Mouse (Mus musculus): ENCODE measurements around the gene Pip5k1b. TPM values are rescaled to one million over a fixed set of nuclear protein-coding genes. Genes with fewer than 3 reads are reported as not detected.

Gene Pip5k1b
- total RNA-seq, 2 experiments from 2014 or later, result 23.4 to 24.9 TPM

GRCm38 (mm10) chr19:24279706-24280600 is 275.7 kb downstream of the Pip5k1b start:
- peak; percentile 84 to 89 for DNase-seq
- intact Hi-C loops (cut with DNase I), result loop anchor here (5.0 to 10.0 kb wide), 2 partner anchors 315 to 593 kb away; partner anchors contain the start of gene Ptar1

- intact Hi-C loops (cut with DNase I), result loop anchor here (10.0 kb wide), 1 partner anchor 314 kb away; no protein-coding TSS in a partner anchor
- no peak for DNase-seq
These were observed 276.8 kb downstream of the Pip5k1b start for GRCm38 (mm10) chr19:24278859-24279258.

- no peak for DNase-seq
- intact Hi-C loops (cut with DNase I), result loop anchor here (10.0 kb wide), 1 partner anchor 309 kb away; no protein-coding TSS in a partner anchor
These were observed 281.4 kb downstream of the Pip5k1b start for GRCm38 (mm10) chr19:24274281-24274680.

GRCm38 (mm10) chr19:24271746-24272426 is 283.8 kb downstream of the Pip5k1b start:
- intact Hi-C loops (cut with DNase I), result loop anchor here (2.0 to 10.0 kb wide), 2 partner anchors 307 to 411 kb away; no protein-coding TSS in a partner anchor
- peak; percentile 88 to 90 for DNase-seq

- peak in 1 of 2 experiments; percentile 39 for DNase-seq
- intact Hi-C loops (cut with DNase I), result loop anchor here (10.0 kb wide), 1 partner anchor 307 kb away; no protein-coding TSS in a partner anchor
These were observed 284.3 kb downstream of the Pip5k1b start for GRCm38 (mm10) chr19:24271326-24271725.

GRCm38 (mm10) chr19:24268531-24268930 is 287.1 kb downstream of the Pip5k1b start:
- intact Hi-C loops (cut with DNase I), result loop anchor here (5.0 kb wide), 1 partner anchor 251 kb away; no protein-coding TSS in a partner anchor
- no peak for DNase-seq

- intact Hi-C loops (cut with DNase I), result loop anchor here (5.0 kb wide), 1 partner anchor 249 kb away; no protein-coding TSS in a partner anchor
- DNase-seq, result no peak
These were observed 289.4 kb downstream of the Pip5k1b start for GRCm38 (mm10) chr19:24266046-24266830.

GRCm38 (mm10) chr19:24264991-24265390 is 290.7 kb downstream of the Pip5k1b start:
- peak; percentile 82 to 90 for DNase-seq
- intact Hi-C loops (cut with DNase I), result loop anchor here (1.0 to 5.0 kb wide), 4 partner anchors 40 to 248 kb away; partner anchors contain the start of gene Tjp2

GRCm38 (mm10) chr19:24262736-24263135 is 292.9 kb downstream of the Pip5k1b start:
- intact Hi-C loops (cut with DNase I), result no loop called here
- no peak for DNase-seq

GRCm38 (mm10) chr19:24259390-24260351 is 296.0 kb downstream of the Pip5k1b start:
- DNase-seq, result no peak
- intact Hi-C loops (cut with DNase I), result no loop called here

GRCm38 (mm10) chr19:24258368-24258767 is 297.3 kb downstream of the Pip5k1b start:
- intact Hi-C loops (cut with DNase I), result no loop called here
- peak in 1 of 2 experiments; percentile 26 for DNase-seq

GRCm38 (mm10) chr19:24257962-24258361 is 297.7 kb downstream of the Pip5k1b start:
- intact Hi-C loops (cut with DNase I), result no loop called here
- no peak for DNase-seq

GRCm38 (mm10) chr19:24253657-24254260 is 301.9 kb downstream of the Pip5k1b start:
- intact Hi-C loops (cut with DNase I), result no loop called here
- DNase-seq, result no peak

GRCm38 (mm10) chr19:24251869-24252268 is 303.8 kb downstream of the Pip5k1b start:
- peak; percentile 22 to 42 for DNase-seq
- intact Hi-C loops (cut with DNase I), result no loop called here

Measured in heart, postnatal 14 days (tissue).